Mouse (Mus musculus) thymus, postnatal 0 days (tissue): ENCODE data around the gene Pdcd2. TPM values are rescaled to one million over a fixed set of nuclear protein-coding genes. Genes with fewer than 3 reads are reported as not detected.

ENCODE experiments used
- DNase-seq: peaks from one replicate; pipeline ENCODE4 v3.0.0-alpha.2; 2015; ENCODE audit warnings: low spot score
- polyA plus RNA-seq: library from polyadenylated mRNA; unstranded; fragments of >200 nt; fragmentation: Nextera tagmentation; extraction: Ambion mirVana; gene quantifications from 2 replicates; pipeline ENCODE4 v1.2.1, GENCODE M21; 2015

The Pdcd2 gene
- polyA plus RNA-seq, 1 experiment from 2014 or later: 94.9 TPM

DNA sequence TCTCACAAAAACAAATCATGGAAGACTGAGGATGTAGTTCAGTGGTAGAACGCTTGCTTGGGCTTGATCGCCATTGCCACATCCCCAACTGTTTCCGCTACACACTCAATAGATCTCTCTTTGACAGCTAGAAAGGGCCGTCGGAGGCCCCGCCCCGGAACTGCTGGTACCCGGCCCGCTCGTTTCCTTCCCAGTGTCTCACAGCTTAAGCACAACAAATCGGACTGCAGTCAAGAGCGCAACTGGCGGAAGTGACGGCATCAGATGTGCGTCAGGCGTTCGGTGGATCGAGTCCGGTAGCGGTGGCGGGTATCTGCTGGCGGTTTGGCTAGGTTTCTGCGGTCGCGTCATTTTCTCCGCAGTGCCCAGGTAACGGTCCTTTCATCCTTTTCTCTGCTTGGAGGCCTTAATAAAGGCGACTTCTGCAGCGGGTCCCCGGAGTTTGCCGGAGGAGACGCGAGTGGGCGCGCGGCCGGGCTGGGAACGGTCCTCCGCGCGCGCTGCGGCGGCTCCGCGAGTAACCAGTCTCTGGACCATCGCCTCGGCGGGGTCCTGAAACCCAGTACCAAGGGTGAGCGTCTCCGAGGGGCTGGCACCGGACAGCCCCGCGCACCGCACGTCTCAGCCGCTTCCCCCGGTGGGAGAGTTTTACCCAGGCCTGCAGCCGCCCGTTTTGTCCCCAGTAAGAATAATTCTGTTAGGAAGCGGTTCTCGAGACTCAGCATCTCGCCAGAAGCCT, 27.3 kb downstream of the Pdcd2 start, which contains the start of the genes Psmb1 and Tbp:
Gene Psmb1 (minus strand): TSS at position 96 of the 739 bp plus-strand sequence.
Gene Tbp (plus strand): TSS at position 233 of the 739 bp plus-strand sequence.
- peak; percentile 98 for DNase-seq

GRCm38 (mm10) chr17:15498753-15499113, 28.4 kb downstream of the Pdcd2 start:
- no peak for DNase-seq

DNA sequence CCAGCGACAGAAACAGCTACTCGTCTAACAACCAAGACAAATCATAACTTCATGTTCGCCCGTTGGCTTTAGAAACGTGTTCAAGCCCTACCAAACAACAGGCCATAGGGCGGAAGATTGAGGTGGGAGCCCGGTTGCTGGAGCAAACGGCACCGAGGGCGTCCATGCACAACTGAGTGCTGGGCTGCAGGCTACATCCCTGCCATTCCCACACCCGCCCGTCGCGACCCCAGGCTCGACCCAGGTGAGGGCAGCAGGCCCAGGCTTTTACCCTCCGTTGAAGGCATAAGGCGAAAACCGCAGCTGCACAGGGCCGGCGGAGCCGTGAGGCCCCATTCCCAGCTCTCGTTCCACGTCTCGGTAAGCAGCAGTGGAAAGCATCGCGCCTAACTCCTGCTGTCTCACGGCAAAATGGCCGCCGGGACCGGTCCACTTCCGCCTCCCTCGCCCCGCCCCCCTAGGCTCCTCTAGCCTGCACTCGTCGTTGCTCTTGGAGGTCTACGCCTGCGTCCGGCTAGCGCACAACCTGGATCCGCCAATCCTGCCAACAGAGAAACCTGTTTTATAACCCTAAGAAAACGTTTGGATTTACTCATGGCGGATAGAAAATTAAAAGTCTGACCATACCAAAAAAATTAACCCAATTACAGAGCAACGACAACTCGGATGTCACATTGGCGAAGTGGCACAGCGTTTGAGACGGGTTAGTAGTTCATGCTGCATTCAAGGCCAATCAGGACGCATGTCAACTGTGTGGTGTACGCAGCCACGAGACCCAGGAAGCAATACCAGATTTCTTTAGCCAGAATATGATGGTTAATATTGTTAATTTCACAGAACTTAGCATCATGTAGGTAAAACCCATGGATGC, 29.0 kb downstream of the Pdcd2 start:
- peak; percentile 93 for DNase-seq

- DNase-seq: no peak
Measured at GRCm38 (mm10) chr17:15490542-15490941, 36.6 kb downstream of the Pdcd2 start.

DNA sequence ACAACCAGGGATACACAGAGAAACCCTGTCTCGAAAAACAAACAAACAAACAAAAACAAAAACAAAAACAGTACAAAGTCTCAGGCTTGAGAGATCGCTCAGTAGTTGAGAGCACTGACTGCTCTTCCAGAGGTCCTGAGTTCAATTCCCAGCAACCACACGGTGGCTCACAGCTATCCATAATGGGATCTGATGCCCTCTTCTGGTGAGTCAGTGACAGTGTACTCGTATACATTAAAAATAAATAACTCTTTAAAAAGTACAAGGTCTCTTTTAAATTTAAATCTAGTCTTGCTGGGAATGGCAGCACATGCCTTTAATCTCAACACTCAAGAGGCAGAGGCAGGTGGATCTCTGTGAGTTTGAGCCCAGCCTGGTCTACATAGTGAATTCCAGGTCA, 54.4 kb downstream of the Pdcd2 start:
- no peak for DNase-seq

Other genes with a start within 250 kb of the Pdcd2 start
- gene Dll1, start 150.4 kb downstream of the Pdcd2 start, polyA plus RNA-seq: 4.2 and 4.7 TPM in 2 replicates
- gene Fam120b, start 131.1 kb downstream of the Pdcd2 start, polyA plus RNA-seq: 16.2 and 17.2 TPM in 2 replicates
- gene Psmb1, start 27.6 kb downstream of the Pdcd2 start, polyA plus RNA-seq: 334 and 336 TPM in 2 replicates
- gene Tbp, start 27.4 kb downstream of the Pdcd2 start, polyA plus RNA-seq: 49.9 and 51.9 TPM in 2 replicates
- 1.5 and 2.4 TPM in 2 replicates for gene Prdm9, start 37.1 kb upstream of the Pdcd2 start, polyA plus RNA-seq
- 52.3 and 69.7 TPM in 2 replicates for gene Chd1, start 177.7 kb upstream of the Pdcd2 start, polyA plus RNA-seq